Mouse (Mus musculus): ENCODE measurements around the gene Eif2s2. TPM values are rescaled to one million over a fixed set of nuclear protein-coding genes. Genes with fewer than 3 reads are reported as not detected.
A peak's percentile ranks its signal among the peaks of the same experiment; 100 is the strongest.
"Not testable (repeated sequence)": the region's sequence is repeated elsewhere in the genome, so short reads cannot be mapped to it uniquely, and the experiment has no call there.

The Eif2s2 gene
- polyA plus RNA-seq, 1 experiment from 2014 or later = 188 TPM

DNA sequence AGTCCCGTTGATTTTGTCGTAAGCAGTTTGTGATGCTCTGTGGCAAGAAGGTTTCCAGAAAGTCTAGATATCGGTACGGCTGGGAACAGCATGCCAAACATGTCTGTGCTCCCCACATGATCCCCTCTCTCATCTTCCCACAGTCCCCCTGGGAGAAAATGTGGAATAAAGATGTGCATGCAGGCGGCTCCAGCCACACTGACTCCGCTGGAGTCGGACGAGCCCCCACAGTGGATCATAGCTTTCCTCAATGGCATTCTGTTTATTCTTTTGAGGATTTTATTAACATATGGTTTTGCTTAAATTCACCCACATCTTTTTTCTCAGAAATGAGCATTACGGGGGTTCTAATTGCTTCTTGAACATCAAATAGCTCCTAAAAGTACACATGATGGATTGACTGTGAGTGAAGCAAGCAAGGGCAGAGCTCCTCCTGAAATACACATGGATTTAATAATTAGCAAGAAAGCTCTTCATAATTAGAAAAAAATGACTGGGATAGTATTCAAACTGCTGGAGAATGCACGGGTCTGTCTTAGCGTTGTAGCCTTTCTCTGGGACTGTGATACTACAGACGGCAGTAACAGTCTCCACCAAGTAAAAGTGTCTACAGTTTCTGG, 23.3 kb upstream of the Eif2s2 start:
- no peak overlapping the region for H3K27ac ChIP-seq
- H3K36me3 ChIP-seq (ENCODE audit: inconsistent target) = no peaks in the 10 kb centered on the region
- H3K4me3 ChIP-seq (ENCODE audit: inconsistent target) = no peak overlapping the region
- WGBS (ENCODE audit: missing documents) = 91% methylated on average over 12 of the region's 12 CpGs
- no peaks in the 10 kb centered on the region for H3K79me2 ChIP-seq (ENCODE audit: inconsistent target)

DNA sequence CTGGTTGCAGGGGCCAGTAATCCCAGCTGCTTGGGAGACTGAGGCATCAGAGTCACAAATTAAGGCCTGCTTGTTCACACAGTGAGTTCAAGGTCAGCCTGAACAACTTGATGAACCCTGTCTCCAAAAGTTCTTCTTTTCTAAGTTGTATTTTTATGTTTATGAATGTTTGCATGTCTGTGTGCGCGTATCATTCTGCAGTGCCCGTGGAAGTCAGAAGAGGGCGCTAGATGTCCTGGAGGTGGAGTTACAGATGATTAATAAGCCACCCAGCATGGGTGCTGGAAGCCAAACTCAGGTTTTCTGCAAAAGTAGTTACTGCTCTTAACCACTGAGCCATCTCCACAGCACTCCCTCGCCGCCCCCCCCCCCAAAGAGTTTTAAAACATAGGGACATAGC, 17.1 kb upstream of the Eif2s2 start:
- H3K27ac ChIP-seq = no peak overlapping the region
- 89% methylated on average over 6 of the region's 6 CpGs for WGBS (ENCODE audit: missing documents)
- no peaks in the 10 kb centered on the region for H3K36me3 ChIP-seq (ENCODE audit: inconsistent target)
- H3K4me3 ChIP-seq (ENCODE audit: inconsistent target) = no peak overlapping the region
- H3K79me2 ChIP-seq (ENCODE audit: inconsistent target) = no peaks in the 10 kb centered on the region

DNA sequence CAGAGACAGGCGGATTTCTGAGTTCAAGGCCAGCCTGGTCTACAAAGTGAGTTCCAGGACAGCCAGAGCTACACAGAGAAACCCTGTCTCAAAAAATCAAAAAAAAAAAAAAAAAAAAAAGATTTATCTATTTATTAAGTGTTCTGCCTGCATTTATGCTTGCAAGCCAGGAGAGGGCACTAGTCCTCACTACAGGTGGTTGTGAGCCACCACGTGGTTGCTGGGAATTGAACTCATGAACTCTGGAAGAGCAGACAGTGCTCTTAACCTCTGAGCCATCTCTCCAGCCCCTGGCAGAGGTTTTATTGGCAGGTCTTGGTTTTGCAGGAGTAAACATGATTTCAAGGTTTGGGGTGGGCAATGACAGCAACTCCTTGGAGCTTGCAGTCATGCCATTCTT, 15.5 kb upstream of the Eif2s2 start:
- not testable (repeated sequence) for H3K27ac ChIP-seq; H3K36me3 ChIP-seq (ENCODE audit: inconsistent target); H3K79me2 ChIP-seq (ENCODE audit: inconsistent target); H3K4me3 ChIP-seq (ENCODE audit: inconsistent target)
- WGBS (ENCODE audit: missing documents) = 0% methylated on average over 1 of the region's 2 CpGs

DNA sequence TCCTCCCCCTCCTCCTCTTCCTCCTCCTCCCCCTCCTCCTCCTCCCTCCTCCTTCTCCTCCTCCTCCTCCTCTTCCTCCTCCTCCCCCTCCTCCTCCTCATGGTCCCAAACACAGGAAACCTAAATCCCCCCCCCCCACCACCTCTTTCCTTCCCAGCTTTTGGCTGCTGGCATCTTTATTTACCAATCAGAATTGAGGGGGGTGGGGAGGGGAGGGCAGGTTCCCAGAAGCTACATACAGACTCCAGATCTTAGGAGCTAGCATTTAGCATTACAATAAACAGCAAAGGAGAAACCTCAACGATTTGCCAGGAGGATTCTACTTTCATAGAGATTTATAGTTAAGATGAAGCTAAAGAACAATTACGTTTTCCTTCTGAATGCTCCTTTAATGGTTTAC, 13.1 kb upstream of the Eif2s2 start:
- WGBS (ENCODE audit: missing documents) = 45% methylated on average over 2 of the region's 2 CpGs
- no peak overlapping the region for H3K27ac ChIP-seq
- H3K4me3 ChIP-seq (ENCODE audit: inconsistent target) = no peak overlapping the region
- no peaks in the 10 kb centered on the region for H3K36me3 ChIP-seq (ENCODE audit: inconsistent target)
- no peaks in the 10 kb centered on the region for H3K79me2 ChIP-seq (ENCODE audit: inconsistent target)

DNA sequence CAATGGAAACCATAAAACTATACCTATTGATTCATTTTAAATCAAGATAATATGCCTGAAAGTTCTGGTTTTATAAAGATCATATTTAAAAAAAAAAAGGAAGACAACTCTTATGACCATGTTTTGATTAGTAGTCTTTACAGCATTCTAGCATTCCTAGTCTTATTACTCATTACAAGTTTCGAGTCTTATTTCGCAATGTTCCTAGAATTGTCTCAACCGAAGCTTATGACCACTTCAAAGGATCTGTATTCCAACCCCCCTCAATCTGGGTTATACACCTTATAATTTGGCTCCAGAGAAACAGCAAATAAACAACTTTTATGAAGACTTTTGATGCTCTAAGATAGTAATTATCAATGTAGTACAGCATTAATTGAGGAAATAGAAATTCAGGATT, 9.4 kb upstream of the Eif2s2 start:
- 27% methylated on average over 3 of the region's 3 CpGs for WGBS (ENCODE audit: missing documents)

DNA sequence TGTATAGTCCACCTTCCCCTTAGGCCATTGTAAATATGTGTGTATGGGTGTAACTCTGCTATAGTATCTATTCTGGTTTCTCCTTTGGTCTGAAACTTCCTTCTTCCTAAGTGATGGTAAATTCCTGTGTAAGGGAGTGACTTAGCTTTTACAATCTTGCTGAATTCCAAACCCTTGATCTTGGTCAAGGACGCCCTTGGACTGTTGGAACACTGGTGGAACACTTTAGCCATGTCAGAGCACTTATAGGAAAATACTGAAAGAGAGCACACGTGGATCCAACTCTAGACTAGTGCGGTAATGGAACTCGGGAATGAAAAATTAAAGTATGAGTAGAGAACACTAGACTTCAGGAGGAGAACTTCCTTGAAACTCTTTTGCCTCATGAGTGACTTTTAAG, 6.7 kb upstream of the Eif2s2 start:
- H3K79me2 ChIP-seq (ENCODE audit: inconsistent target); H3K36me3 ChIP-seq (ENCODE audit: inconsistent target); H3K27ac ChIP-seq; H3K4me3 ChIP-seq (ENCODE audit: inconsistent target): not testable (repeated sequence)
- WGBS (ENCODE audit: missing documents) = 88% methylated on average over 4 of the region's 4 CpGs

More for the DNA sequence above, 9.4 kb upstream of the Eif2s2 start:
- Histone ChIP-seq H3K79me2 (ENCODE audit: inconsistent target) (no peaks in the 10 kb centered on the region), H3K27ac (no peak overlapping the region), H3K4me3 (ENCODE audit: inconsistent target) (no peak overlapping the region), H3K36me3 (ENCODE audit: inconsistent target) (no peaks in the 10 kb centered on the region)

DNA sequence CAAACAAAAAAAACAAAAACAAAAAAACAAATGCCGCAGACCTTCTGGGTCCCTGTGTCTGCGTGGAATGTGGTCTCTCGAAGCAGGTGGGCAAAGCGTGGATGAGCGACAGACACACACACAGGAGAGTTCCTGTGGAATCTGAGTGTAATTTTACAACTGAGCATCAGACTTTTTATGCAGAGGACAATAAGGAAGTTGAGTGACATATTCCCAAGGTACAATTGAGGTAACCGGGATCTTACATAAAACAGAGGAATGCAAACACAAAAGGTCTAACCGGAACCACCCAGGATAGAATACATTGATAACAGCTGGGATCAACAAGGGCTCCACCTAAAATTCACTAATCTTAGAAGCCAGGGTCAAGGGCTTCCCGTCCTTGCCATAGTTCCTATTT, 6.3 kb upstream of the Eif2s2 start:
- not testable (repeated sequence) for H3K79me2 ChIP-seq (ENCODE audit: inconsistent target); H3K4me3 ChIP-seq (ENCODE audit: inconsistent target); H3K36me3 ChIP-seq (ENCODE audit: inconsistent target); H3K27ac ChIP-seq
- WGBS (ENCODE audit: missing documents) = 91% methylated on average over 6 of the region's 8 CpGs

DNA sequence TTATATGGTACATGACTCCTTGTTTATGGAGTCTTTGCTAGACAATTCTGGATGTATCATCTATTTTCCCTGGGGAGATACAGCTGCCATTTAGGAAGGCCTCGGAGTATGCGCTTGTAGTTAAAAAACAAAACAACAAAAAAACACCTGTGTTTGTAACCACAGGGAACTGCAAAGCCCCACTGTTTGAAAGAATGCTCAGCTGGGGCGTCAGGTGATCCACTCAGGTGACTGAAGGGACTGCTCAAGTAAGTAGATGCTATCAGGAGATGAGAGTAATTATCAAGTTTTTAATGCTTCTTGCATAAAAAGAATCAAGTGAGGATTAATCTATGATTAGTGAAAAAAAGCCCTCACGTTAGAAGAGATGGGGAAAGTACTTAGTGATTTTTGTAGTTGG, 813 bp upstream of the Eif2s2 start:
- peaks cover 41% of the 10 kb centered on the region for H3K79me2 ChIP-seq (ENCODE audit: inconsistent target)
- no peak overlapping the region for H3K4me3 ChIP-seq (ENCODE audit: inconsistent target)
- H3K36me3 ChIP-seq (ENCODE audit: inconsistent target) = no peaks in the 10 kb centered on the region
- no peak overlapping the region for H3K27ac ChIP-seq
- WGBS (ENCODE audit: missing documents) = 88% methylated on average over 4 of the region's 4 CpGs

DNA sequence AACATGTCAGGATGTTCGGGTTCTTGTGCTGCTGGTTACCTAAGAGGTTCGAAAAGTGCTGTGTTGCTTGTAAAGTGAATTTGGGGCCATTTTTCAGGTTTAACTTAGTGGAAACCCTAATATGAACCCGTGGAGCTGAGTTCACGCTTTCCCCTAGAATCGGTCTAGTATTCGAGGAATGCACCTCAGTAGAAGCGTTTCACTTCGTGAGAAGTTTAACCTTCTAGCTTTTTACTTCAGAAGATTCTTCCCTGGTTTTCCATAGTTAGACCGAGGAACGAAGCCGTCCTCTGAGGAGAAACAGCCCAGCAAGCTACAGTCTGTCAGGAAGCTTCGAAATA, 280 bp upstream of the Eif2s2 start:
- Histone ChIP-seq H3K4me3 (ENCODE audit: inconsistent target) (peak overlapping the region; percentile 90), H3K27ac (no peak overlapping the region), H3K79me2 (ENCODE audit: inconsistent target) (peaks cover 47% of the 10 kb centered on the region), H3K36me3 (ENCODE audit: inconsistent target) (0 out of 2 replicates have a peak, but pooled peaks cover under 1% of the 10 kb centered on the region)
- 9% methylated on average over 12 of the region's 12 CpGs for WGBS (ENCODE audit: missing documents)

DNA sequence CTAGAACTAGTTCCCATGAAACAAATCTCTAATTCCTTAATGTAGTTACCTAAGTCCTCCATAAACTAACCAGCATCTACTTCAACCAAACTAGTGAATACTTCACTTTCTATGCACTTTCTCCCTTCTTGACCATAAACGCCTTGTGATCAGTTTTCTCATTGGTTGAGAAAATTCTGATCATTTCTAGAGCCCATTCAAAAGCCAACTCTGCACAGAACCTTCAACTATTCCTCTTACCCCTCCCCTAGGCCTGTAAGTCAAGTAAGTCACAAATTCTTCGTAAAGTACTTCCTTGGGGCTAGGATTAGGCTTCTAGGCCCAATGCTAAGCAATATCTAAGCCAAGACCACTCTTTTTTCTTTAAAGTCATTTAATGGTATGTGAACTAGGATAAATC, 1.1 kb downstream of the Eif2s2 start:
- WGBS (ENCODE audit: missing documents) = 7% methylated on average over 2 of the region's 2 CpGs

DNA sequence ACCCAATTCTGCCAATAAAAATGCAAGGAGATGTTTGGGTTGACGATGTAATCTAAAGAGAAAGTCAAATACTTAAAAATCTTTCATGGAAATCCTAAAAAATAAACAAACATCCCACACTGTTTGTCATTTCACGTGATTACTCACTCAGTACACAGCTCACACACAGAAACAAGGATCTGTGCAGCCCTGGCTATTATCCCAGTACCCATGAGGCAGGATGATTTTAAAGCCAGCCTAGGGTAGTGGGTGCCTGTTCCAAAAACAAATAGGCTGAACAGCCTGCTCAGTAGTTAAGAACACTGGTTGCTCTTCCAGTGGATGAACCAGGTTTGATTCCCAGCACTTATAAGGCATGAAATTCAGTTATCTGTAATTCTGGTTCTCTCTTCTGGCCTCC, 16.1 kb downstream of the Eif2s2 start:
- Histone ChIP-seq H3K79me2 (ENCODE audit: inconsistent target) (peaks cover 62% of the 10 kb centered on the region), H3K36me3 (ENCODE audit: inconsistent target) (peaks cover 84% of the 10 kb centered on the region), H3K27ac (no peak overlapping the region), H3K4me3 (ENCODE audit: inconsistent target) (no peak overlapping the region)
- 96% methylated on average over 2 of the region's 2 CpGs for WGBS (ENCODE audit: missing documents)

More for the DNA sequence above, 1.1 kb downstream of the Eif2s2 start:
- Histone ChIP-seq H3K27ac (peak overlapping the region; percentile 76), H3K36me3 (ENCODE audit: inconsistent target) (peaks cover 15% of the 10 kb centered on the region; the same call in 1 of the 2 replicates), H3K4me3 (ENCODE audit: inconsistent target) (peak overlapping the region; percentile 90), H3K79me2 (ENCODE audit: inconsistent target) (peaks cover 61% of the 10 kb centered on the region)

DNA sequence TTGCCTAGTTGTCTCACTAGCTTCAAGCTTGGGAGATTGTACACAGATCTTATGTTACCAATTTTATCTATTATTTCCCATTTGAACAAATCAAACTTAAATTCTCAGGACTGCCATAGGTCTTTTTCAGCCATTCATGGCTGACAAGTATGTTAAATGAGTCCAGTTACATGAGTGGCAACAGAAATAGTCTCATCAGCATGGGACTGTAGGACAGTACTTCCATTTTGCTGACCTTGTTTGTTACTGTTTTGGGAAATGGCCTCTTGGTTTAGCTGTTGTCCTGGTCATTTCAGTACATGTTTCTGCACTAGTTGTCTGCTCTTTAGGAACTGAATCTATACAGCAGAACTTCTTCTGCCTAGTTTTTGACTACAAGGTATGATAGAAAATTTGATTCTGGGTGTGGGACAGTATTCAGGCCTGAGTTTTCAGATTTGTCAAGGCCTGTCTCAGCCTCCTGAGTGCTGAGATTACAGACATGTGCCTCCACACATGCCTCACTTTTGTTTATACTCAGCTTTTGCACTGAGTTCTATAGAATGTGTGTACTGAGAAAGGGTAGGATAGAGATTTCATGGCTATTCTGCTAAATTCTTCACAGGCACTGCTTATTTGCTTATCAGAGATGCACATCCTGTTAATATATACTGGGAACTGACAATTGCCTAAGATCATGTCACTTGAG, 22.6 kb downstream of the Eif2s2 start:
- Histone ChIP-seq H3K36me3 (ENCODE audit: inconsistent target) (peaks cover 64% of the 10 kb centered on the region), H3K4me3 (ENCODE audit: inconsistent target) (no peak overlapping the region), H3K27ac (no peak overlapping the region), H3K79me2 (ENCODE audit: inconsistent target) (peaks cover 10% of the 10 kb centered on the region; the same call in 1 of the 2 replicates)

DNA sequence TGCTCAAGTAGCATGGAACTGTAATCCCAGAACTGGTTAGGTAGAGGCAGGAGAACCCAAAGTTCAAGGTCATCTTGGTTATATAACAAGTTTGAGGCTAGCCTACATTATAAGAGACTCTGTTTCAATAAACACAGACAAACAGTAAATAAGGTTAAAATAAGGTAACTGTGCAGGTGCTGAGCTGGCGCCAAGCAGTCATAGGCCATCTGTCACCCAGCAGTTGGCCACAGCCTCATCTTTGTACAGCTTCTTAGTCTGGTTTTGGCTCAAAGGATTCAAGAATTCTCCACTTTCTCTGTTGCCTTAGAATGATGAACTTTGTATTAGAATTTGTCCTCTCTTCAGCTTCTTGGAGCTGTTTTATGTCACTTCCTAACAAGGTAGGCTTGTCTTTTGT, 24.6 kb downstream of the Eif2s2 start:
- no peaks in the 10 kb centered on the region for H3K79me2 ChIP-seq (ENCODE audit: inconsistent target)
- 86% methylated on average over 1 of the region's 1 CpGs for WGBS (ENCODE audit: missing documents)
- H3K27ac ChIP-seq = no peak overlapping the region
- no peak overlapping the region for H3K4me3 ChIP-seq (ENCODE audit: inconsistent target)
- peaks cover 58% of the 10 kb centered on the region for H3K36me3 ChIP-seq (ENCODE audit: inconsistent target)

DNA sequence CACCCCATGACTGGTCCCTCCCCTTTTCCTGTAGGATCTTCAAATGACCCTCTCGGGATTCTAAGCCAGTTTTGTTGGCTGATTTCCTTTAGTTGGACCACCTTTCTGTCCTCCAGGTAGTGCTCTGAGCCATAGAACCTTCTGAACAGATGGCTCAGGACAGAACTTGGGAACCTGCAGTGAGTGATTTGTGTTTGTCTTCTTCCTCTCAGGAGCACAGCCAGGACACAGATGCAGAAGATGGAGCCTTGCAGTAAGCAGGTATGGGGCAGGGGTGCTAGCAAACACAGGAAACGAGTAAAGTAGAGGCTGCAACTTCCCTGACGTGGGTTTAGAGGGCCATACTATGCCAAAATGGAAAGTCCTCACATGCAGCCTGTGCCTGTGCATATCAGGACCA, 27.0 kb downstream of the Eif2s2 start:
- Histone ChIP-seq H3K4me3 (ENCODE audit: inconsistent target) (no peak overlapping the region), H3K79me2 (ENCODE audit: inconsistent target) (peaks cover 3% of the 10 kb centered on the region; the same call in 1 of the 2 replicates), H3K36me3 (ENCODE audit: inconsistent target) (peaks cover 61% of the 10 kb centered on the region), H3K27ac (no peak overlapping the region)
- WGBS (ENCODE audit: missing documents) = 96% methylated on average over 3 of the region's 3 CpGs

DNA sequence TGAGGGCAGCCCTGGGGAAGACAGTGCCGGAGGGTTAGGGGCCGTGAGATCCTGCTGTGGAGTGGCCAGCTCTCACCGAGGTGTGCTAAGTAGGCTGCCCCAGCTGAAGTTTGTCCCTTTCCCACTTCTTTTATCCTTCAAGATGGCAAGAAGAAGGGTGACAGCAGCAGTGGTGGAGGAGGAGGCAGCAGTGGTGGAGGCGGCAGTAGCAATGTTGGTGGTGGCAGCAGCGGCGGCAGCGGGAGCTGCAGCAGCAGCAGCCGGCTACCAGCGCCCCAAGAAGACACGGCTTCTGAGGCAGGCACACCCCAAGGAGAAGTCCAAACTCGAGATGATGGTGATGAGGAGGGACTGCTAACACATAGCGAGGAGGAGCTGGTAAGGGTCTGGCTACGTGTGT, 29.1 kb downstream of the Eif2s2 start:
- H3K79me2 ChIP-seq (ENCODE audit: inconsistent target) = peaks cover 22% of the 10 kb centered on the region; the same call in 1 of the 2 replicates
- WGBS (ENCODE audit: missing documents) = 97% methylated on average over 13 of the region's 13 CpGs
- peaks cover 60% of the 10 kb centered on the region for H3K36me3 ChIP-seq (ENCODE audit: inconsistent target)
- H3K4me3 ChIP-seq (ENCODE audit: inconsistent target) = no peak overlapping the region
- no peak overlapping the region for H3K27ac ChIP-seq

DNA sequence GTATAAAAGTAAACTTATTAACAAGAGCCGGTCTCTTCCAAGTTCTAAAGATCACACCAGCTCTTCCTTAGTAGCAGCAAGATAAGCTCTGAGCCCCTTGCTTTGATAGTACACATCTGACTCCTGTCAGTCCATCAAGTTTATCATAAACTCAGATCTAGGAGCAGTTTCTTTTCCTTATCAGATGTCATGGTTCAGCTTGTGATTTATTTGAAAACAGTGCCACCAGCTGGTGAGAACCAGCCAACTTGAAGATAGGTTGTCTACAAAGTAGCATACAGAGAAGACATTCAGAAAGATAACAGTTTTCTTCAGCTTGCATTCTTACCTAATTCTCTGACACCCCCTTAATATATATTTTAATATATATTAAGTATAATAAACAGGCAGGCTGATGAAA, 37.4 kb downstream of the Eif2s2 start:
- Histone ChIP-seq H3K4me3 (ENCODE audit: inconsistent target) (no peak overlapping the region), H3K79me2 (ENCODE audit: inconsistent target) (peaks cover 99% of the 10 kb centered on the region), H3K27ac (no peak overlapping the region), H3K36me3 (ENCODE audit: inconsistent target) (peaks cover 18% of the 10 kb centered on the region)
- 88% methylated on average over 1 of the region's 1 CpGs for WGBS (ENCODE audit: missing documents)
